Mouse (Mus musculus): Measurements from ENCODE around the gene Gldc. TPM values are rescaled to one million over a fixed set of nuclear protein-coding genes. Genes with fewer than 3 reads are reported as not detected.
"Not testable (repeated sequence)": the region's sequence is repeated elsewhere in the genome, so short reads cannot be mapped to it uniquely, and the experiment has no call there.

Gene Gldc
- 11.4 and 13.0 TPM in 2 replicates for polyA plus RNA-seq (2014; fragmentation: Nextera tagmentation; extraction: Ambion mirVana)

GRCm38 (mm10) chr19:30174919-30175571, at the start of gene Gldc:
Gene Gldc (minus strand): TSS chr19:30175429.
- under 1% methylated on average over 42 of the region's 53 CpGs for WGBS
- H3K36me3 ChIP-seq (ENCODE audit: control insufficient read depth, insufficient read depth, low read length): no peaks in the 10 kb centered on the region
- peak within 1 kb of the TSS; percentile 63 for H3K4me3 ChIP-seq (ENCODE audit: low read depth, low read length)
- H3K27ac ChIP-seq (ENCODE audit: low read depth, low read length): peak within 1 kb of the TSS; percentile 58; the same call in 1 of the 2 replicates
- no peaks in the 10 kb centered on the region for H3K27me3 ChIP-seq (replicated peaks; ENCODE audit: control insufficient read depth, insufficient read depth, low read length)
- H3K4me1 ChIP-seq (ENCODE audit: control insufficient read depth, insufficient read depth, low read length): peaks cover 3% of the 10 kb centered on the region; the same call in 1 of the 2 replicates
- peak within 1 kb of the TSS; percentile 98 for H3K4me2 ChIP-seq (ENCODE audit: low read length)
- peak; percentile 92 for DNase-seq (ENCODE audit: low spot score)
- H3K9me3 ChIP-seq (replicated peaks; ENCODE audit: control insufficient read depth, low read length): no peaks in the 10 kb centered on the region
- ATAC-seq: peak; percentile 97
- H3K9ac ChIP-seq (ENCODE audit: low read length): peak within 1 kb of the TSS; percentile 75

GRCm38 (mm10) chr19:30222593-30222992, 47.4 kb upstream of the Gldc start:
- H3K4me2 ChIP-seq (ENCODE audit: low read length); H3K9ac ChIP-seq (ENCODE audit: low read length); H3K27ac ChIP-seq (ENCODE audit: low read depth, low read length); ATAC-seq; H3K9me3 ChIP-seq (replicated peaks; ENCODE audit: control insufficient read depth, low read length); H3K27me3 ChIP-seq (replicated peaks; ENCODE audit: control insufficient read depth, insufficient read depth, low read length); DNase-seq (ENCODE audit: low spot score); H3K4me1 ChIP-seq (ENCODE audit: control insufficient read depth, insufficient read depth, low read length); H3K36me3 ChIP-seq (ENCODE audit: control insufficient read depth, insufficient read depth, low read length); H3K4me3 ChIP-seq (ENCODE audit: low read depth, low read length): not testable (repeated sequence)
- 86% methylated on average over 8 of the region's 8 CpGs for WGBS

GRCm38 (mm10) chr19:30217335-30217734, 42.1 kb upstream of the Gldc start:
- no peak overlapping the region for H3K27ac ChIP-seq (ENCODE audit: low read depth, low read length)
- no peaks in the 10 kb centered on the region for H3K9me3 ChIP-seq (replicated peaks; ENCODE audit: control insufficient read depth, low read length)
- ATAC-seq (peak; percentile 67; the same call in 1 of the 2 replicates), DNase-seq (ENCODE audit: low spot score) (peak; percentile 75)
- no peak overlapping the region for H3K9ac ChIP-seq (ENCODE audit: low read length)
- H3K36me3 ChIP-seq (ENCODE audit: control insufficient read depth, insufficient read depth, low read length): no peaks in the 10 kb centered on the region
- no peaks in the 10 kb centered on the region for H3K27me3 ChIP-seq (replicated peaks; ENCODE audit: control insufficient read depth, insufficient read depth, low read length)
- no peak overlapping the region for H3K4me2 ChIP-seq (ENCODE audit: low read length)
- WGBS: 25% methylated on average over 7 of the region's 7 CpGs
- no peak overlapping the region for H3K4me3 ChIP-seq (ENCODE audit: low read depth, low read length)
- no peaks in the 10 kb centered on the region for H3K4me1 ChIP-seq (ENCODE audit: control insufficient read depth, insufficient read depth, low read length)

- H3K27ac ChIP-seq (ENCODE audit: low read depth, low read length): no peak overlapping the region
- no peak overlapping the region for H3K4me2 ChIP-seq (ENCODE audit: low read length)
- DNase-seq (ENCODE audit: low spot score): no peak
- no peak overlapping the region for H3K9ac ChIP-seq (ENCODE audit: low read length)
- no peaks in the 10 kb centered on the region for H3K9me3 ChIP-seq (replicated peaks; ENCODE audit: control insufficient read depth, low read length)
- no peaks in the 10 kb centered on the region for H3K4me1 ChIP-seq (ENCODE audit: control insufficient read depth, insufficient read depth, low read length)
- H3K4me3 ChIP-seq (ENCODE audit: low read depth, low read length): no peak overlapping the region
- WGBS: 75% methylated on average over 4 of the region's 4 CpGs
- ATAC-seq: no peak
- no peaks in the 10 kb centered on the region for H3K27me3 ChIP-seq (replicated peaks; ENCODE audit: control insufficient read depth, insufficient read depth, low read length)
- H3K36me3 ChIP-seq (ENCODE audit: control insufficient read depth, insufficient read depth, low read length): no peaks in the 10 kb centered on the region
These were observed 41.0 kb upstream of the Gldc start for GRCm38 (mm10) chr19:30216186-30216585.

- H3K36me3 ChIP-seq (ENCODE audit: control insufficient read depth, insufficient read depth, low read length); H3K4me3 ChIP-seq (ENCODE audit: low read depth, low read length); H3K27me3 ChIP-seq (replicated peaks; ENCODE audit: control insufficient read depth, insufficient read depth, low read length); H3K27ac ChIP-seq (ENCODE audit: low read depth, low read length); DNase-seq (ENCODE audit: low spot score); ATAC-seq; H3K4me2 ChIP-seq (ENCODE audit: low read length); H3K9me3 ChIP-seq (replicated peaks; ENCODE audit: control insufficient read depth, low read length); H3K9ac ChIP-seq (ENCODE audit: low read length); H3K4me1 ChIP-seq (ENCODE audit: control insufficient read depth, insufficient read depth, low read length): not testable (repeated sequence)
- 84% methylated on average over 2 of the region's 2 CpGs for WGBS
These were observed 40.5 kb upstream of the Gldc start for GRCm38 (mm10) chr19:30215736-30216135.

GRCm38 (mm10) chr19:30214026-30214425, 38.8 kb upstream of the Gldc start:
- Histone ChIP-seq H3K4me3 (ENCODE audit: low read depth, low read length) (no peak overlapping the region), H3K27ac (ENCODE audit: low read depth, low read length) (no peak overlapping the region), H3K4me1 (ENCODE audit: control insufficient read depth, insufficient read depth, low read length) (no peaks in the 10 kb centered on the region), H3K27me3 (replicated peaks; ENCODE audit: control insufficient read depth, insufficient read depth, low read length) (no peaks in the 10 kb centered on the region), H3K36me3 (ENCODE audit: control insufficient read depth, insufficient read depth, low read length) (no peaks in the 10 kb centered on the region), H3K4me2 (ENCODE audit: low read length) (no peak overlapping the region), H3K9ac (ENCODE audit: low read length) (no peak overlapping the region), H3K9me3 (replicated peaks; ENCODE audit: control insufficient read depth, low read length) (no peaks in the 10 kb centered on the region)
- WGBS: 23% methylated on average over 2 of the region's 2 CpGs
- no peak for DNase-seq (ENCODE audit: low spot score)
- no peak for ATAC-seq

- 85% methylated on average over 8 of the region's 8 CpGs for WGBS
- ATAC-seq; H3K27me3 ChIP-seq (replicated peaks; ENCODE audit: control insufficient read depth, insufficient read depth, low read length): not testable (repeated sequence)
These were observed 33.8 kb upstream of the Gldc start for GRCm38 (mm10) chr19:30209006-30209405.

GRCm38 (mm10) chr19:30206981-30207380, 31.8 kb upstream of the Gldc start:
- WGBS: 69% methylated on average over 1 of the region's 1 CpGs

More at GRCm38 (mm10) chr19:30209006-30209405, 33.8 kb upstream of the Gldc start:
- H3K9me3 ChIP-seq (replicated peaks; ENCODE audit: control insufficient read depth, low read length); H3K36me3 ChIP-seq (ENCODE audit: control insufficient read depth, insufficient read depth, low read length); H3K4me2 ChIP-seq (ENCODE audit: low read length); H3K9ac ChIP-seq (ENCODE audit: low read length); H3K4me1 ChIP-seq (ENCODE audit: control insufficient read depth, insufficient read depth, low read length); DNase-seq (ENCODE audit: low spot score); H3K4me3 ChIP-seq (ENCODE audit: low read depth, low read length); H3K27ac ChIP-seq (ENCODE audit: low read depth, low read length): not testable (repeated sequence)

GRCm38 (mm10) chr19:30205874-30206273, 30.6 kb upstream of the Gldc start:
- no peaks in the 10 kb centered on the region for H3K9me3 ChIP-seq (replicated peaks; ENCODE audit: control insufficient read depth, low read length)
- no peak overlapping the region for H3K4me3 ChIP-seq (ENCODE audit: low read depth, low read length)
- no peak overlapping the region for H3K9ac ChIP-seq (ENCODE audit: low read length)
- DNase-seq (ENCODE audit: low spot score) (no peak), ATAC-seq (0 out of 2 replicates have a peak, but pooled peaks have one; percentile 18)
- no peaks in the 10 kb centered on the region for H3K36me3 ChIP-seq (ENCODE audit: control insufficient read depth, insufficient read depth, low read length)
- H3K27me3 ChIP-seq (replicated peaks; ENCODE audit: control insufficient read depth, insufficient read depth, low read length): no peaks in the 10 kb centered on the region
- no peak overlapping the region for H3K4me2 ChIP-seq (ENCODE audit: low read length)
- H3K27ac ChIP-seq (ENCODE audit: low read depth, low read length): no peak overlapping the region
- no peaks in the 10 kb centered on the region for H3K4me1 ChIP-seq (ENCODE audit: control insufficient read depth, insufficient read depth, low read length)
- WGBS: 83% methylated on average over 4 of the region's 4 CpGs

More at GRCm38 (mm10) chr19:30206981-30207380, 31.8 kb upstream of the Gldc start:
- H3K27ac ChIP-seq (ENCODE audit: low read depth, low read length): no peak overlapping the region
- no peak overlapping the region for H3K4me3 ChIP-seq (ENCODE audit: low read depth, low read length)
- H3K9me3 ChIP-seq (replicated peaks; ENCODE audit: control insufficient read depth, low read length): no peaks in the 10 kb centered on the region
- H3K27me3 ChIP-seq (replicated peaks; ENCODE audit: control insufficient read depth, insufficient read depth, low read length): no peaks in the 10 kb centered on the region
- H3K36me3 ChIP-seq (ENCODE audit: control insufficient read depth, insufficient read depth, low read length): no peaks in the 10 kb centered on the region
- H3K4me1 ChIP-seq (ENCODE audit: control insufficient read depth, insufficient read depth, low read length): no peaks in the 10 kb centered on the region
- ATAC-seq (no peak), DNase-seq (ENCODE audit: low spot score) (no peak)
- no peak overlapping the region for H3K4me2 ChIP-seq (ENCODE audit: low read length)
- no peak overlapping the region for H3K9ac ChIP-seq (ENCODE audit: low read length)
